Mouse (Mus musculus): ENCODE data around the gene Rabggta.
"Not testable (repeated sequence)": the region's sequence is repeated elsewhere in the genome, so short reads cannot be mapped to it uniquely, and the experiment has no call there.

GRCm38 (mm10) chr14:55760156-55760555 is 38.1 kb upstream of the Rabggta start:
- peak; percentile 83 for TF ChIP-seq CTCF (IDR thresholded peaks at IDR 0.05)
- not testable (repeated sequence) for TF ChIP-seq EP300 (IDR thresholded peaks at IDR 0.05)
